8 mouse cellular contexts compared by ENCODE assay signal in the genomic region with DNA sequence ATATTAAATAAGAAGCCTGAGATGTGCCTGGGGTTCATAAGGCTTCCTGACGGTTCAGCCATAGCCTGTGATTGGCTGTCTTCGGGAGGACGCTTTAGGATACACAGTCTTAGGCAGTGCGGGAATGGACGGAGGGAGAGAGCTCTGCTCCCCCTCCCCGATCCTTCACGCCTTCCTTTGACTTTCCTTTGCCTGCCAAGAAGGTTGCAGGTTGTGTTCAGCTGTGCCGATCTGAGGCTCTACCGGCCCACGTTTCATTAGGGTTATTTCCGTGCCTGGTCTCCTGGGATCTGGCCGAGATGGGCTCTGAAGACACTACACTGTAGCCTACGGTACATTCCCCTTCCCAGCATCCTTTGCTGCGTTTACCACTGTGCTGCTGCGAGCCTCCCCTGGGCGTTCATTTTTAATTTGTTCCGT. TPM values are rescaled to one million over a fixed set of nuclear protein-coding genes. Genes with fewer than 3 reads are reported as not detected.
DNase-seq lines count a peak whose midpoint lies in the region; ATAC-seq and TF ChIP-seq lines count a peak whose summit lies in the region.

No protein-coding gene starts in this region.

- H3K27me3 ChIP-seq in intestine, embryonic 16.5 days (replicated peaks; ENCODE audit: control insufficient read depth, insufficient read depth, low read length) = no peaks in the 10 kb centered on the region

- no peak for TF ChIP-seq CTCF in gastrocnemius, adult 2 months (IDR thresholded peaks at IDR 0.05)
- no peak for TF ChIP-seq CTCF in lung, adult 2 months (IDR thresholded peaks at IDR 0.05; ENCODE audit: insufficient read depth, low read length)

- H3K4me3 ChIP-seq in gastrocnemius, adult 2 months = peak overlapping the region; percentile 67
- peak overlapping the region; percentile 17 for H3K4me3 ChIP-seq in lung, adult 2 months (replicated peaks; ENCODE audit: extremely low read depth, low read depth, low read length)
- H3K4me3 ChIP-seq in intestine, embryonic 16.5 days (ENCODE audit: low read length) = no peak overlapping the region

- TF ChIP-seq POLR2A in lung, adult 2 months (IDR thresholded peaks at IDR 0.05; ENCODE audit: borderline replicate concordance, extremely low read depth, low read depth, low read length) = no peak

- H3K36me3 ChIP-seq in intestine, embryonic 16.5 days (ENCODE audit: control insufficient read depth, insufficient read depth, low read length) = no peaks in the 10 kb centered on the region

- 47% methylated on average over 17 of the region's 17 CpGs for WGBS in lung, adult 2 months
- WGBS in intestine, embryonic 16.5 days = 79% methylated on average over 17 of the region's 17 CpGs

- H3K9ac ChIP-seq in intestine, embryonic 16.5 days (ENCODE audit: low read depth, low read length) = no peak overlapping the region

- peak overlapping the region; percentile 85 for H3K27ac ChIP-seq in gastrocnemius, adult 2 months
- H3K27ac ChIP-seq in intestine, embryonic 16.5 days (ENCODE audit: low read length) = no peak overlapping the region

- ATAC-seq in intestine, embryonic 16.5 days = no peak

- no peaks in the 10 kb centered on the region for H3K9me3 ChIP-seq in intestine, embryonic 16.5 days (ENCODE audit: control insufficient read depth, low read length)

- intact Hi-C loops in gastrocnemius, adult 2 months (cut with DNase I) = no loop called here

- no peak overlapping the region for H3K4me2 ChIP-seq in intestine, embryonic 16.5 days (ENCODE audit: low read depth, low read length)

- DNase-seq in gastrocnemius, adult 2 months = peak; percentile 59
- no peak for DNase-seq in gastrocnemius, postnatal 10 days
- peak; percentile 58 for DNase-seq in CD4-positive, CD25-positive, alpha-beta regulatory T cell, adult 2 months (ENCODE audit: low read depth, low spot score)
- peak; percentile 85 for DNase-seq in heart, adult 8-10 months (ENCODE audit: low spot score)
- DNase-seq in lung, adult 2 months = no peak
- DNase-seq in layer of hippocampus, adult 9-11 months = no peak
- DNase-seq in right cerebral cortex, postnatal 14 days = no peak

- peaks cover 5% of the 10 kb centered on the region for H3K4me1 ChIP-seq in lung, adult 2 months (ENCODE audit: control insufficient read depth, insufficient read depth, low read length)
- peaks cover 6% of the 10 kb centered on the region; the same call in 1 of the 2 replicates for H3K4me1 ChIP-seq in intestine, embryonic 16.5 days (ENCODE audit: control insufficient read depth, insufficient read depth, low read length)

RNA-seq across cellular contexts. Expression of a gene that starts 30.4 kb away (rescaled TPM):
- total RNA-seq in gastrocnemius, adult 2 months (2021) = 10 to 100 TPM; 46.4 to 51.0 TPM
- 10 to 100 TPM; 36.1 to 43.2 TPM for total RNA-seq in gastrocnemius, postnatal 10 days (2021)
- 10 to 100 TPM; 21.3 to 25.4 (median 24.1) TPM for total RNA-seq in heart, adult 8-10 months (2022)
- polyA plus RNA-seq in lung, adult 2 months (2012; rRNA removed) = 41.0 and 48.5 TPM in 2 replicates
- 10.7 and 11.1 TPM in 2 replicates for polyA plus RNA-seq in intestine, embryonic 16.5 days (2015; fragmentation: Nextera tagmentation; extraction: Ambion mirVana)

RNA-seq across cellular contexts. Expression of a gene that starts 47.5 kb away (rescaled TPM):
- 10 to 100 TPM; 29.4 to 30.2 TPM for total RNA-seq in gastrocnemius, adult 2 months (2021)
- total RNA-seq in gastrocnemius, postnatal 10 days (2021) = 10 to 100 TPM; 35.8 to 43.5 TPM
- 10 to 100 TPM; 30.7 to 37.3 (median 35.3) TPM for total RNA-seq in heart, adult 8-10 months (2022)
- 16.3 and 21.0 TPM in 2 replicates for polyA plus RNA-seq in lung, adult 2 months (2012; rRNA removed)
- polyA plus RNA-seq in intestine, embryonic 16.5 days (2015; fragmentation: Nextera tagmentation; extraction: Ambion mirVana) = 11.5 and 12.0 TPM in 2 replicates

RNA-seq across cellular contexts. Expression of a gene that starts 47.8 kb away (rescaled TPM):
- 1 to 10 TPM; 4.4 TPM for total RNA-seq in gastrocnemius, adult 2 months (2021)
- total RNA-seq in gastrocnemius, postnatal 10 days (2021) = 1 to 10 TPM; 4.1 to 5.0 TPM
- 1 to 10 TPM; 4.5 to 5.4 (median 4.6) TPM for total RNA-seq in heart, adult 8-10 months (2022)
- polyA plus RNA-seq in lung, adult 2 months (2012; rRNA removed) = 15.8 and 17.9 TPM in 2 replicates
- polyA plus RNA-seq in intestine, embryonic 16.5 days (2015; fragmentation: Nextera tagmentation; extraction: Ambion mirVana) = 13.8 and 15.1 TPM in 2 replicates

Comparison
In these comparisons a context has a peak if more than half of its experiments do, and no peak if none do; other contexts are left out.
1. DNase-seq: peak in gastrocnemius, adult 2 months (single experiment), CD4-positive, CD25-positive, alpha-beta regulatory T cell, adult 2 months (single experiment) and heart, adult 8-10 months (single experiment); none in gastrocnemius, postnatal 10 days (single experiment), lung, adult 2 months (single experiment), layer of hippocampus, adult 9-11 months (single experiment) and right cerebral cortex, postnatal 14 days (single experiment).